Mouse (Mus musculus) limb, embryonic 11.5 days (tissue): Measurements from ENCODE around the gene Borcs6. TPM values are rescaled to one million over a fixed set of nuclear protein-coding genes. Genes with fewer than 3 reads are reported as not detected.

Source experiments
- ATAC-seq: fragments of 200-750 bp; cut with Nextera tagmentation; 2 replicates; pipeline ENCODE4 v1.8.0; 2017; ENCODE audit warnings: low read depth; ENCODE audit not compliant: insufficient number of reproducible peaks, low FRiP score, low TSS enrichment
- DNase-seq: peaks from one replicate; pipeline ENCODE4 v3.0.0-alpha.2; 2015; ENCODE audit warnings: low spot score
- H3K27ac ChIP-seq: fragments of 300-500 bp; sonication (generic); replicated peaks from 2 replicates; pipeline ENCODE4 v1.5.1; 2014; ENCODE audit warnings: low read depth, mild to moderate bottlenecking, low read length
- H3K27me3 ChIP-seq: fragments of 300-500 bp; sonication (generic); 2 replicates; pipeline ENCODE4 v1.6.1; 2014; ENCODE audit warnings: mild to moderate bottlenecking, low read length, mixed read lengths; ENCODE audit not compliant: control insufficient read depth, insufficient read depth
- H3K36me3 ChIP-seq: fragments of 300-500 bp; sonication (generic); 2 replicates; pipeline ENCODE4 v1.6.1; 2014; ENCODE audit warnings: mild to moderate bottlenecking, low read length, moderate library complexity, mixed read lengths; ENCODE audit not compliant: control insufficient read depth, insufficient read depth
- H3K4me1 ChIP-seq: fragments of 300-500 bp; sonication (generic); 2 replicates; pipeline ENCODE4 v1.6.1; 2014; ENCODE audit warnings: low read length, mixed read lengths; ENCODE audit not compliant: control insufficient read depth, insufficient read depth
- H3K4me2 ChIP-seq: fragments of 300-500 bp; sonication (generic); 2 replicates; pipeline ENCODE4 v1.6.1; 2014; ENCODE audit warnings: low read depth, mild to moderate bottlenecking, moderate library complexity; ENCODE audit not compliant: severe bottlenecking
- H3K4me3 ChIP-seq: fragments of 300-500 bp; sonication (generic); 2 replicates; pipeline ENCODE4 v1.5.1; 2014; ENCODE audit warnings: low read depth, low read length
- H3K9ac ChIP-seq: fragments of 300-500 bp; sonication (generic); 2 replicates; pipeline ENCODE4 v1.6.1; 2014; ENCODE audit warnings: mild to moderate bottlenecking, low read length
- H3K9me3 ChIP-seq: fragments of 300-500 bp; sonication (generic); 2 replicates; pipeline ENCODE4 v1.6.1; 2016; ENCODE audit warnings: low read length; ENCODE audit not compliant: control insufficient read depth
- WGBS: fragments of 180-500 bp; shearing (Covaris S2); extraction: QIAGEN DNeasy Blood & Tissue Kit; methylation state at CpG from one replicate; pipeline ENCODE4 v1.1.7; 2014; 5-methylcytosine and 5-hydroxymethylcytosine counted together
- polyA plus RNA-seq: library from polyadenylated mRNA; unstranded; fragments of >200 nt; fragmentation: Nextera tagmentation; extraction: Ambion mirVana; gene quantifications from 2 replicates; pipeline ENCODE4 v1.2.1, GENCODE M21; 2014

Gene Borcs6
- polyA plus RNA-seq, 1 experiment from 2014 or later, result 7.0 TPM

- peak within 1 kb of the TSS; percentile 50 for H3K4me3 ChIP-seq
- H3K27me3 ChIP-seq, result no peaks in the 10 kb centered on the region
- H3K27ac ChIP-seq, result peak within 1 kb of the TSS; percentile 53; the same call in 1 of the 2 replicates
- H3K4me2 ChIP-seq, result peak within 1 kb of the TSS; percentile 74
- peak; percentile 95 for DNase-seq
- no peaks in the 10 kb centered on the region for H3K36me3 ChIP-seq
- no peaks in the 10 kb centered on the region for H3K9me3 ChIP-seq
- peaks cover 13% of the 10 kb centered on the region for H3K4me1 ChIP-seq
- ATAC-seq, result peak; percentile 83
- WGBS, result under 1% methylated on average over 47 of the region's 47 CpGs
- H3K9ac ChIP-seq, result peak within 1 kb of the TSS; percentile 80
Measured at GRCm38 (mm10) chr11:69070590-69071222, 11.2 kb downstream of the Borcs6 start, which contains the start of gene Tmem107. Gene Tmem107, plus strand, starts transcription at chr11:69070806.

- Histone ChIP-seq H3K4me3 (peak overlapping the region; percentile 50), H3K4me1 (peaks cover 10% of the 10 kb centered on the region; the same call in 1 of the 2 replicates), H3K9ac (peak overlapping the region; percentile 80), H3K4me2 (peak overlapping the region; percentile 74), H3K9me3 (no peaks in the 10 kb centered on the region), H3K36me3 (no peaks in the 10 kb centered on the region), H3K27me3 (no peaks in the 10 kb centered on the region), H3K27ac (peak overlapping the region; percentile 36; the same call in 1 of the 2 replicates)
- ATAC-seq (no peak), DNase-seq (peak; percentile 37)
- 23% methylated on average over 9 of the region's 9 CpGs for WGBS
Measured at GRCm38 (mm10) chr11:69071262-69071661, 11.7 kb downstream of the Borcs6 start.

DNA sequence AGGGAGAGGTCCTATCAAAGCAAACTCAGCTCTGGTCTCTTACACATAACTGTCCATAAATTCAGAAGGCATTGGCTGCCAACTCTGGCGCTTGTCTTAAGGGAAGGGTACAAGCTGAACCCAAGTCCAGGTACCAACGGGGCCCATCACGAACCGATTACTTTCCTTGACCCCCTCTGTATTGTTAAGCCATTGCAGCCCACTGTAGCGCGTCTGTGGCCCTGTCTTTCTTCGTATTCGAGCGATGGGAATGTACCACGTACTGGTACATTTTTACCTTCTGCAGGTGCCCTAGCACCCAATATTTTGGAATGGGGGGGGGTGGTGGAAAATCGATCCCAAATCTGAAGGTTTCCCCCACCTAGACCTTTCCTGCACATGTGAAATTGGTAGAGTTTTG is 12.7 kb downstream of the Borcs6 start:
- no peaks in the 10 kb centered on the region for H3K27me3 ChIP-seq
- no peaks in the 10 kb centered on the region for H3K36me3 ChIP-seq
- peak overlapping the region; percentile 41; the same call in 1 of the 2 replicates for H3K4me2 ChIP-seq
- no peak for ATAC-seq
- no peaks in the 10 kb centered on the region for H3K9me3 ChIP-seq
- no peak overlapping the region for H3K4me3 ChIP-seq
- peaks cover 6% of the 10 kb centered on the region; the same call in 1 of the 2 replicates for H3K4me1 ChIP-seq
- H3K27ac ChIP-seq, result no peak overlapping the region
- no peak overlapping the region for H3K9ac ChIP-seq
- 79% methylated on average over 11 of the region's 11 CpGs for WGBS
- DNase-seq, result no peak

DNA sequence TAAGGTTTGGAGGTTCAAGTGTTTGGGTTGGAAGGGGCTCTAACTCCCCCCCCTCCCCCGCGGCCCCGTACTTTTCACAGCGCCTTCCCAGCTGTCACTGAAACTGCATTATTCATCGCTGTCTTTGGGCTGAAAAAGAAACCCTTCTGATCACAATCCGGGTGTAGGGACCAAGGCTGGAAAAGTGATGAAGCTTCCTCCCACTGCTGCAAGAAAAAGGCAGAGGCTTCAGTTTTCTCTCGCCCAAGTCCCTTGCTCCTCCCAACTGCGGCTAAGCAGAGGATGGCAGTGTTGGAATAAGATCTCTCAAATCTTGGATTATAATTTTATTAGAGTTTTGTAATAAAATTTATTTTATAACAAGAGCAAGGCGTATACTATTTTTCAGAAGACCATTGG is 13.1 kb downstream of the Borcs6 start:
- Histone ChIP-seq H3K36me3 (no peaks in the 10 kb centered on the region), H3K9ac (no peak overlapping the region), H3K4me3 (peak overlapping the region; percentile 20; the same call in 1 of the 2 replicates), H3K27ac (no peak overlapping the region), H3K4me1 (peaks cover 6% of the 10 kb centered on the region; the same call in 1 of the 2 replicates), H3K4me2 (peak overlapping the region; percentile 41; the same call in 1 of the 2 replicates), H3K27me3 (no peaks in the 10 kb centered on the region), H3K9me3 (no peaks in the 10 kb centered on the region)
- no peak for ATAC-seq
- DNase-seq, result no peak
- 15% methylated on average over 9 of the region's 9 CpGs for WGBS

DNA sequence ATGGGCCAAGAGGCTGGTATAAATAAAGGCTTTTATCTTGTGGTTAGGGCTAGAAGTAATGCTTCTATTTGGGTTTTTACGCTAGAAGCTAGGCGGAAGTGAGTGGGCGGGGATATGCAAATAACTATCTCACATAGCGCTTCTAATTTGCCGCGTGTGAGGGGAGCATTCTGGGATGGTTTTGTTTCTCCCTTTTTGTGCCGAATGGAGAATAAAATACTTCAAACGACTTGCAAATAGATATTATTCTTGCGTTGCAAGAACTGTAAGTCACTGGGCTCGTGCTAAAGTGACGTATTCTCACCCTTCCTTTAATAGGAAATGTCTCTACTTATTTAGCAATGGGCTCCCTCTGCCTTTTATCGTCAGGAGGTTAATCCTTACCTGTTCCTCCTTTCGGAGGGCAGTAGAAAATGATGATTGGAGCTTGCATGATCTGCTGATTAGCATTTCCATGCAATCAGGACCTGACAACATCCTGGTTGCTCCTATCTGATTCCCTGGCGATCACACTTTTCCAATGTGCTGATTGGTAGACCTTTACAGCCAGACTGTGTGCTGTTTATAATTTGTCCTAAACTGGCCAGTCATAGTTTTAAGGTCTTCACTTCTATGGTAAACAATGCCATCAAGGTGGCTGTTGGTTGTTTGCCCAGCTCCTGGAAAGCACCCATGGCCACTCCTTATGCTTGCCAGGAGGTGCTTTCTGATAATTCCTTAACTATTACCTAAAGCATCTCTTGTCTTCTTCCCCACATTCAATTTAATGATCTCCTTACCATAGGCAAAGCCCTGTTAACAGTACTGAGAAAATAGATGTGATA is 13.8 kb downstream of the Borcs6 start:
- Histone ChIP-seq H3K4me1 (peaks cover 6% of the 10 kb centered on the region; the same call in 1 of the 2 replicates), H3K27me3 (no peaks in the 10 kb centered on the region), H3K4me2 (peak overlapping the region; percentile 41), H3K4me3 (peak overlapping the region; percentile 20; the same call in 1 of the 2 replicates), H3K9ac (peak overlapping the region; percentile 61; the same call in 1 of the 2 replicates), H3K27ac (peak overlapping the region; percentile 76), H3K36me3 (no peaks in the 10 kb centered on the region), H3K9me3 (no peaks in the 10 kb centered on the region)
- DNase-seq, result peak; percentile 80
- peak; percentile 72 for ATAC-seq
- WGBS, result 0% methylated on average over 14 of the region's 14 CpGs

DNA sequence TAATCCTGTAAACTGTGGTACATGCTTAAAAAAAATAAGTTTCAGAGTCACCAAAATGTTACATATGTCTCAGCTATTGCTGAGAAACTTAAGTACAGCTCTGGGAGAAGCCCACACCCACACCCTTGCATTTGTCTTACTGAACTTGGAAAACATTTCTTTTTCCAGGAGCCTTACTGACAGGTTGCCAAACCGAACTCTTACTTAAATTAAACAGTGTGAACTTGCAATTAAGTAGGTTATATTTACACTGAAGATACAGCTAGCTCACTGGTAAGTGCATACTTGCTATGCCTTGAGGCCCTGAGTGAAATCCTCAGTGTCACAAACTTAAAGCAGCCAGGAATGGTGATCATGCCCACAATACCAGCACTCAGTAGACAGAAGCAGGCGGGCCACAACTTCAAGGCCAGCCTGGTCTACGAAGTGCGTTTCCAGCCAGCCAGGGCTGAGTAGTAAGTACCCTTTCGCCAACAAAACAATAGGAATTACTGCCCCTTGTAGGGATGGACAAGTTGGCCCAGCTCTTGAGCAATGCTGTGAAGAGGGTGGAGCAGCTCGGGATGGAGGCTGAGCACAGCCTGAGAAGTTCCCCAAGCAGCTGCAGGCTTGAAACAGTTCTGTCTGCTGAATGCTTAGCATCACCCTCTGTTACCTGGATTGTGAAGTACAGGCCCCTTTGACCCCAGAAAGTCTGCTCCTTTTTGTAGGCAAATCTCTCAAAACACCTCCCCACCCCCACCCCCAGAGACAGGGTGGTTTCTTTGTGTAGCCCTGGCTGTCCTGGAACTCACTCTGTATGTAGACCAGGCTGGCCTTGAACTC is 14.6 kb downstream of the Borcs6 start:
- Histone ChIP-seq H3K36me3 (no peaks in the 10 kb centered on the region), H3K4me1 (peaks cover 6% of the 10 kb centered on the region; the same call in 1 of the 2 replicates), H3K4me3 (no peak overlapping the region), H3K9me3 (no peaks in the 10 kb centered on the region), H3K27me3 (no peaks in the 10 kb centered on the region), H3K4me2 (no peak overlapping the region), H3K27ac (no peak overlapping the region; the same call in 1 of the 2 replicates), H3K9ac (no peak overlapping the region)
- no peak for DNase-seq
- 42% methylated on average over 6 of the region's 6 CpGs for WGBS
- no peak for ATAC-seq

- Histone ChIP-seq H3K27ac (no peak overlapping the region), H3K9me3 (no peaks in the 10 kb centered on the region), H3K4me2 (no peak overlapping the region), H3K4me1 (peaks cover 6% of the 10 kb centered on the region; the same call in 1 of the 2 replicates), H3K36me3 (no peaks in the 10 kb centered on the region), H3K9ac (no peak overlapping the region), H3K27me3 (no peaks in the 10 kb centered on the region), H3K4me3 (no peak overlapping the region)
- ATAC-seq (no peak), DNase-seq (no peak)
- WGBS, result 49% methylated on average over 2 of the region's 2 CpGs
Measured at GRCm38 (mm10) chr11:69074776-69075069, 15.2 kb downstream of the Borcs6 start.
